Mouse (Mus musculus) lung, embryonic 14.5 days (tissue): Measurements from ENCODE around the gene Scrn3. TPM values are rescaled to one million over a fixed set of nuclear protein-coding genes. Genes with fewer than 3 reads are reported as not detected.

ENCODE experiments used
- ATAC-seq: fragments of 200-750 bp; cut with Nextera tagmentation; 2 replicates; pipeline ENCODE4 v1.8.0; 2017; ENCODE audit warnings: mild to moderate bottlenecking, moderate TSS enrichment, moderate library complexity; ENCODE audit not compliant: insufficient read depth
- DNase-seq: peaks from one replicate; pipeline ENCODE4 v3.0.0-alpha.2; 2015
- H3K27ac ChIP-seq: fragments of 300-500 bp; sonication (generic); 2 replicates; pipeline ENCODE4 v1.5.1; 2014; ENCODE audit warnings: low read depth, mild to moderate bottlenecking, moderate library complexity
- H3K27me3 ChIP-seq: fragments of 300-500 bp; sonication (generic); 2 replicates; pipeline ENCODE4 v1.6.1; 2014; ENCODE audit warnings: low read length, control low read depth; ENCODE audit not compliant: insufficient read depth
- H3K36me3 ChIP-seq: fragments of 300-500 bp; sonication (generic); 2 replicates; pipeline ENCODE4 v1.6.1; 2014; ENCODE audit warnings: control low read depth; ENCODE audit not compliant: insufficient read depth
- H3K4me1 ChIP-seq: fragments of 300-500 bp; sonication (generic); 2 replicates; pipeline ENCODE4 v1.6.1; 2014; ENCODE audit warnings: antibody characterized with exemption, control low read depth; ENCODE audit not compliant: insufficient read depth
- H3K4me2 ChIP-seq: fragments of 300-500 bp; sonication (generic); 2 replicates; pipeline ENCODE4 v1.6.1; 2014; ENCODE audit warnings: mild to moderate bottlenecking
- H3K4me3 ChIP-seq: fragments of 300-500 bp; sonication (generic); 2 replicates; pipeline ENCODE4 v1.5.1; 2014; ENCODE audit warnings: low read depth, low read length
- H3K9ac ChIP-seq: fragments of 300-500 bp; sonication (generic); 2 replicates; pipeline ENCODE4 v1.6.1; 2014
- H3K9me3 ChIP-seq: fragments of 300-500 bp; sonication (generic); 2 replicates; pipeline ENCODE4 v1.6.1; 2016; ENCODE audit warnings: low read depth, low read length, control low read depth
- CTCF ChIP-seq: IDR thresholded peaks from 2 replicates; pipeline ENCODE4 v1.5.1; 2016; ENCODE audit warnings: antibody characterized with exemption, low read depth
- WGBS: fragments of 180-500 bp; shearing (Covaris S2); extraction: QIAGEN DNeasy Blood & Tissue Kit; methylation state at CpG from one replicate; pipeline ENCODE4 v1.1.7; 2014; 5-methylcytosine and 5-hydroxymethylcytosine counted together
- polyA plus RNA-seq: library from polyadenylated mRNA; unstranded; fragments of >200 nt; fragmentation: Nextera tagmentation; extraction: Ambion mirVana; gene quantifications from 2 replicates; pipeline ENCODE4 v1.2.1, GENCODE M21; 2014

The Scrn3 gene
- polyA plus RNA-seq, 1 experiment from 2014 or later: 15.0 TPM

DNA sequence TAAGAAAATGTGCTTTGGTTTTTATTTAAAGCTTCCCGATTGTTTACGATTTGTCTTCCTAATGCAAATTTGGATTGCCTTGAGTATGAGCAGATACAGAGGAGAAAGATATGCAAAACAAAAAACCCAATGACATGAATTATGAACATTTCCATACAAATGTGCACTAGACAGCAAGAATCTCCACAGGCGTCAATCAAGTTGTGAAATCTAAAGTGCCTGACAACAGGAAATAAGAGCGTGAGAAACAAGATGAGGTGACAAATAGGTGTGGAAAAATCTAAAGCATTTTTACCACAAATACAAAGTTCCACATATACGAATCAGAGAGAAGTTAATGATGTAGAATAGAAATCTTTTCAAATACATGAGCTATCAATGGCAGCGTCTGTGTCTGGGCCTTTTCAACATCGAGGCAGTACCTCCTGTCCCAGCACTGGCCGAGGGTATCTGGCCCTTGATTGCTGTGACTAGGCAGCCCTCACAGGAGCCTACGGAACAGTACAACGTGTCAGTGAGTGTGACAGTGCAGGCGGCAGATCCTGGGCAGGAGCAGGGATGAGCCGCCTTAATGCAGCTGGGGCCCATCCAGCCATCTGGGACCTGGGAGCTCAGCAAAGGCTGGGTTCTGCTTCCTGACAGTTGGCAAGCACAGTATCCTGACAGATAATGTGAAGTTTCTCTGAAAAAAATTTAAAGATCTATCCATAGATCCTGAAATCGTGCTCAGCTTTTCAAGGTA, 34.1 kb downstream of the Scrn3 start:
- no peak overlapping the region for H3K27ac ChIP-seq
- H3K27me3 ChIP-seq: no peaks in the 10 kb centered on the region
- H3K4me1 ChIP-seq: peaks cover 3% of the 10 kb centered on the region; the same call in 1 of the 2 replicates
- no peak for TF ChIP-seq CTCF
- H3K36me3 ChIP-seq: no peaks in the 10 kb centered on the region
- no peak overlapping the region for H3K4me2 ChIP-seq
- peak; percentile 18 for DNase-seq
- H3K9me3 ChIP-seq: no peaks in the 10 kb centered on the region
- H3K9ac ChIP-seq: no peak overlapping the region
- WGBS: 52% methylated on average over 13 of the region's 13 CpGs
- H3K4me3 ChIP-seq: no peak overlapping the region
- ATAC-seq: 0 out of 2 replicates have a peak, but pooled peaks have one; percentile 28

DNA sequence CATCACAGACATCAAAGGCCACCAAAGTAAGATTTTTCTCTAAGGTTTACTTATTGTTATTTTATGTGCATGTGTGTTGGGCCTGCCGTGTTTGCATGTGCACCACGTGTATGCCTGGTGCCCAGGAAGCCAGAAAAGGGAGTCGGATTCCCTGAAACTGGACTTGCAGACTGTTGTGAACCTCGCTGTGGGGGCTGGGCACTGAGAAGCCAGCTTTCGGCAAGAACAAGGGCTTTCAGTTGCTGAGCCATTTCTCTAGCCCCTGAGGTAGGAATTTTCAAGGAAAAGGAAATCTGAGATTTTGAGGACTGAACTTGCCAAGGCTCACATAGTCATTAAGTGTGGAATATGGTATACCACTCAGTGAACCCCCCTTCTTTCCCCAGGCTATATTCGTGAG, 34.7 kb downstream of the Scrn3 start:
- Histone ChIP-seq H3K4me3 (no peak overlapping the region), H3K4me2 (no peak overlapping the region), H3K9ac (no peak overlapping the region), H3K4me1 (peaks cover 3% of the 10 kb centered on the region; the same call in 1 of the 2 replicates), H3K27ac (no peak overlapping the region), H3K36me3 (no peaks in the 10 kb centered on the region), H3K27me3 (no peaks in the 10 kb centered on the region), H3K9me3 (no peaks in the 10 kb centered on the region)
- no peak for TF ChIP-seq CTCF
- 52% methylated on average over 6 of the region's 6 CpGs for WGBS
- ATAC-seq: no peak
- peak; percentile 7 for DNase-seq

DNA sequence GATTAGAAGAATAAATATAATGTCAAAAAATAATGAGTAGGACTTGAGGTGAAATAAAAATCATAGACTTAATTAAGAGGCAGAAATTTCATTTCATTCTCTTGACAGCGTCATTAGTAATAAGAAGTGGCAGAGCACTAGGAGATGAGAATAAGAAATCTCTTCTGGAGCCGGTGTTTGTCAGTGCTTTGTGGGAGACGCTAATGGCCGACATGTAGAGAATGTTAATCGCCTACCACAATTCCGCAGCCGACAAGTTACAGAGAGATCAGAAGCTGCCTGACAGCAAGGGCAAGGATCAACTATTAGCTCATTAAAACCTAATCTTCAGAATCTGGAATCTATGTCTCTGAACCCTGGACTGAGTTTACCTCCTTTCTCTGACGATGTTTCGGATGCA, 35.4 kb downstream of the Scrn3 start:
- peaks cover 3% of the 10 kb centered on the region; the same call in 1 of the 2 replicates for H3K4me1 ChIP-seq
- no peak overlapping the region for H3K27ac ChIP-seq
- no peak overlapping the region for H3K9ac ChIP-seq
- ATAC-seq (no peak), DNase-seq (peak; percentile 26)
- TF ChIP-seq CTCF: no peak
- no peaks in the 10 kb centered on the region for H3K27me3 ChIP-seq
- no peak overlapping the region for H3K4me3 ChIP-seq
- 41% methylated on average over 9 of the region's 9 CpGs for WGBS
- H3K36me3 ChIP-seq: no peaks in the 10 kb centered on the region
- peak overlapping the region; percentile 28 for H3K4me2 ChIP-seq
- H3K9me3 ChIP-seq: no peaks in the 10 kb centered on the region

GRCm38 (mm10) chr2:73348221-73348620, 35.8 kb downstream of the Scrn3 start:
- no peak overlapping the region for H3K9ac ChIP-seq
- no peak for TF ChIP-seq CTCF
- H3K4me2 ChIP-seq: peak overlapping the region; percentile 28
- 74% methylated on average over 6 of the region's 6 CpGs for WGBS
- no peak overlapping the region for H3K27ac ChIP-seq
- no peak overlapping the region for H3K4me3 ChIP-seq
- no peaks in the 10 kb centered on the region for H3K27me3 ChIP-seq
- DNase-seq (no peak), ATAC-seq (no peak)
- no peaks in the 10 kb centered on the region for H3K9me3 ChIP-seq
- H3K36me3 ChIP-seq: no peaks in the 10 kb centered on the region
- peaks cover 3% of the 10 kb centered on the region; the same call in 1 of the 2 replicates for H3K4me1 ChIP-seq

DNA sequence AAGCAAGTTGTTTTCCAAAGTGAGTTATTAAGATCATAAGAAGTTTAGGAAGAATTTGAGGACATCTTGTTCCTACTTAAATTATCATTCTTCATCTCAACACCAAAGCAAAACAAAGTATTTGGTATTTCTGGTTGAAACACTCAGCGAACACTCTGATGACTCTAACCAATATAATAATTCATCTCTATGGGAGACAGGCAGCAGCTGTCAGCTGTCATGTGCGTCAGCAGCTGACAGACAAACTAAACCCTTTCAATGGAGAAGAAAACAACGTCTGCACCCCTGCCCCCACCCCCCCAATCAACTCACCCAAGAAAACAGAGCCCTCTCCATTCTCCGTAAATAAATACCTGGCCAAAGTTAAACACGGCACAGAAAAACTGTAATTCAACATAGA, 39.1 kb downstream of the Scrn3 start:
- peak; percentile 37 for DNase-seq
- no peak overlapping the region for H3K4me3 ChIP-seq
- no peak for TF ChIP-seq CTCF

GRCm38 (mm10) chr2:73351927-73352374, 39.5 kb downstream of the Scrn3 start:
- Histone ChIP-seq H3K4me2 (peak overlapping the region; percentile 47), H3K36me3 (no peaks in the 10 kb centered on the region), H3K4me1 (no peaks in the 10 kb centered on the region; the same call in 1 of the 2 replicates), H3K9me3 (no peaks in the 10 kb centered on the region), H3K9ac (0 out of 2 replicates have a peak overlapping the region, but pooled peaks have one; percentile 14), H3K27me3 (no peaks in the 10 kb centered on the region), H3K4me3 (no peak overlapping the region), H3K27ac (peak overlapping the region; percentile 47; the same call in 1 of the 2 replicates)
- 19% methylated on average over 7 of the region's 7 CpGs for WGBS
- peak; percentile 56; the same call in 1 of the 2 replicates for ATAC-seq
- peak; percentile 76 for DNase-seq
- no peak for TF ChIP-seq CTCF

More for the DNA sequence above, 39.1 kb downstream of the Scrn3 start:
- Histone ChIP-seq H3K36me3 (no peaks in the 10 kb centered on the region), H3K4me1 (no peaks in the 10 kb centered on the region; the same call in 1 of the 2 replicates), H3K27me3 (no peaks in the 10 kb centered on the region), H3K27ac (peak overlapping the region; percentile 47; the same call in 1 of the 2 replicates), H3K4me2 (peak overlapping the region; percentile 47), H3K9ac (no peak overlapping the region), H3K9me3 (no peaks in the 10 kb centered on the region)
- WGBS: 27% methylated on average over 5 of the region's 5 CpGs
- no peak for ATAC-seq

- no peak for ATAC-seq
Measured at GRCm38 (mm10) chr2:73357004-73357403, 44.6 kb downstream of the Scrn3 start.

More at GRCm38 (mm10) chr2:73357004-73357403, 44.6 kb downstream of the Scrn3 start:
- Histone ChIP-seq H3K27me3 (no peaks in the 10 kb centered on the region), H3K9me3 (no peaks in the 10 kb centered on the region), H3K9ac (no peak overlapping the region), H3K36me3 (no peaks in the 10 kb centered on the region), H3K27ac (no peak overlapping the region), H3K4me2 (peak overlapping the region; percentile 28), H3K4me3 (no peak overlapping the region), H3K4me1 (no peaks in the 10 kb centered on the region)
- TF ChIP-seq CTCF: no peak
- DNase-seq: no peak
- 46% methylated on average over 18 of the region's 18 CpGs for WGBS
